Mouse (Mus musculus) urinary bladder, postnatal 10 days (tissue): ENCODE data around the gene Nat8f1.
"Not testable (repeated sequence)": the region's sequence is repeated elsewhere in the genome, so short reads cannot be mapped to it uniquely, and the experiment has no call there.

ENCODE experiments used
- DNase-seq: peaks from one replicate; pipeline ENCODE4 v3.0.0; 2022; ENCODE audit warnings: low spot score

The Nat8f1 gene

GRCm38 (mm10) chr6:85915539-85916513, at the start of gene Nat8f1:
TSS of gene Nat8f1 (minus strand) at chr6:85915687.
- DNase-seq = not testable (repeated sequence)

GRCm38 (mm10) chr6:85961101-85962091, 45.9 kb upstream of the Nat8f1 start, which contains the start of gene Dusp11:
TSS of gene Dusp11 (minus strand) at chr6:85961667.
- DNase-seq = peak; percentile 68

- DNase-seq = no peak
Measured at GRCm38 (mm10) chr6:85957581-85957980, 42.1 kb upstream of the Nat8f1 start.

GRCm38 (mm10) chr6:85948549-85948948, 33.1 kb upstream of the Nat8f1 start:
- DNase-seq = no peak

GRCm38 (mm10) chr6:85942469-85942868, 27.0 kb upstream of the Nat8f1 start:
- no peak for DNase-seq

- DNase-seq = no peak
Measured at GRCm38 (mm10) chr6:85938701-85939100, 23.2 kb upstream of the Nat8f1 start.

- peak; percentile 49 for DNase-seq
Measured at GRCm38 (mm10) chr6:85936508-85937465, 21.3 kb upstream of the Nat8f1 start.

- DNase-seq = no peak
Measured at GRCm38 (mm10) chr6:85935646-85936045, 20.2 kb upstream of the Nat8f1 start.

GRCm38 (mm10) chr6:85934047-85934446, 18.6 kb upstream of the Nat8f1 start:
- DNase-seq = no peak

- no peak for DNase-seq
Measured at GRCm38 (mm10) chr6:85929312-85929711, 13.8 kb upstream of the Nat8f1 start.

- no peak for DNase-seq
Measured at GRCm38 (mm10) chr6:85927476-85928464, 12.3 kb upstream of the Nat8f1 start.

GRCm38 (mm10) chr6:85926709-85927108, 11.2 kb upstream of the Nat8f1 start:
- no peak for DNase-seq

GRCm38 (mm10) chr6:85923643-85924042, 8.2 kb upstream of the Nat8f1 start:
- DNase-seq = no peak

- DNase-seq = no peak
Measured at GRCm38 (mm10) chr6:85919401-85919800, 3.9 kb upstream of the Nat8f1 start.

- not testable (repeated sequence) for DNase-seq
Measured at GRCm38 (mm10) chr6:85918341-85918740, 2.9 kb upstream of the Nat8f1 start.

GRCm38 (mm10) chr6:85916596-85916995, 1.1 kb upstream of the Nat8f1 start:
- no peak for DNase-seq

GRCm38 (mm10) chr6:85915141-85915538, 347 bp downstream of the Nat8f1 start:
- DNase-seq = no peak

- DNase-seq = no peak
Measured at GRCm38 (mm10) chr6:85911587-85911986, 3.9 kb downstream of the Nat8f1 start, which contains the start of gene Tprkb. TSS of gene Tprkb (plus strand) at chr6:85911865.

GRCm38 (mm10) chr6:85909704-85910103, 5.8 kb downstream of the Nat8f1 start:
- no peak for DNase-seq

- DNase-seq = no peak
Measured at GRCm38 (mm10) chr6:85908341-85908740, 7.1 kb downstream of the Nat8f1 start.
